Mouse (Mus musculus): ENCODE results near the gene Maco1.
"Not testable (repeated sequence)": the region's sequence is repeated elsewhere in the genome, so short reads cannot be mapped to it uniquely, and the experiment has no call there.

The Maco1 gene

GRCm38 (mm10) chr4:134861884-134862283, 8.7 kb upstream of the Maco1 start:
- no peak for DNase-seq (ENCODE audit: low read depth, low spot score)

GRCm38 (mm10) chr4:134858494-134858893, 5.3 kb upstream of the Maco1 start:
- no peak for DNase-seq (ENCODE audit: low read depth, low spot score)

GRCm38 (mm10) chr4:134856501-134856900, 3.4 kb upstream of the Maco1 start:
- DNase-seq (ENCODE audit: low read depth, low spot score): no peak

DNA sequence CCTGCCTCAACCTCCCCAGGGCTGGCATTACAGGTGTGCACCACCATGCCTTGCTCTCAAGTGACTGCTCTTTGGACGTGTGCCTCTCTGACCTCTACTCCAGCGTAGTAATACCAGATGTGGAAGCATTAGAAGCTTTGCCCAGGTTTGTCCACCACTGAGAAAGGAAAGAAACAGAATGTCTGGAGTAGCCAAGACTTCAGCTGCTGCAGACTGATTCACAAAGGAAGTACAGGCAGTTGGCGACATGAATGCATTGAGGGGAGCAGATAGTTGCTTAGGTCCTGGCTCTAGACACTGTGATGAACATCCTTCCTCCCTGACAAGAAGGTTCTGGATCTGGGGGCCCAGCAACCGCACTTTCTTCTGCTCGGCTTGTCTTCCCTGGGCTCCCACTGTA, 2.9 kb upstream of the Maco1 start:
- DNase-seq (ENCODE audit: low read depth, low spot score): no peak

- no peak for DNase-seq (ENCODE audit: low read depth, low spot score)
Observed at GRCm38 (mm10) chr4:134855371-134855770, 2.2 kb upstream of the Maco1 start.

DNA sequence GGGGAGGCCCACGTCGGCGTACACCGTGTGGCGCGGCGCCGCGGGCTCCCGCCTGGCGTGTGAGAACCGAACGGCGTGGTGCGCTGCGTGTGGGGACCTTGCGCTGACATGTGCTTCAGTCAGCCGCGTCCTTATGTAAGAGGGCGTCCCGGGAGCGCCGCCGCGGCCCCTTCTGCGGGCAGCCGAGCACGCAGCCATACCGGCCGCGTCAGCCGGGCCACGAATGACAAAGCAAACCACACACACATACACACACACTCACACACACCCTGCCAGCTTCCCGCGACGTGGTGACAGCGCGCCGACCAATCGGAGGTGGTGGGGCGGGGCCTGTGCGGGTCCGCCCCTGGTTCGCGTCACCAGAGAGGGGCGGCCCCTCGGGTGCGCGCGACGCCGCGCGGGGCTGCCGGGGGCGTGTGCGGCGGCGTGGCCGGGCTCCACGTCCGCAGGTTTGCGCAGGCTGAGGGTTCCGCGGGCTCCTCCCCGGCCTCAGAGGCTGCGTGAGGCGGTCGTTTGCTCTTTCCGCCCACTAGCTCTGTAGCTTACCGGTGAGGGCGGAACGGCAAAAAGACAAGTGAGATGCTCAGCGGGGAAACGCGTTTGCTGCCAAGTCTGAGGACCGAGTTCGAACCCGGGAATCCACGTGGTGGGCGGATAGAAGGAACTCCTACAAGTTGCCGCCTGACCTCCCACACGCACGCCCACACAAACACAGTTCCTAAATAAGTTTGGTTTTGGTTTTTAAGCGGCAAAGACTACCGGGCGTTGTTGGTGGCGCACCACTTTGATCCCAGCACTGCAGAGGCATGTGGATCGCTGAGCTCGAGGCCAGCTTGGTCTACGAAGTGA, 716 bp upstream of the Maco1 start:
- peak; percentile 91 for DNase-seq (ENCODE audit: low read depth, low spot score)

- peak; percentile 27 for DNase-seq (ENCODE audit: low read depth, low spot score)
Observed at GRCm38 (mm10) chr4:134852438-134853255, 498 bp downstream of the Maco1 start.

DNA sequence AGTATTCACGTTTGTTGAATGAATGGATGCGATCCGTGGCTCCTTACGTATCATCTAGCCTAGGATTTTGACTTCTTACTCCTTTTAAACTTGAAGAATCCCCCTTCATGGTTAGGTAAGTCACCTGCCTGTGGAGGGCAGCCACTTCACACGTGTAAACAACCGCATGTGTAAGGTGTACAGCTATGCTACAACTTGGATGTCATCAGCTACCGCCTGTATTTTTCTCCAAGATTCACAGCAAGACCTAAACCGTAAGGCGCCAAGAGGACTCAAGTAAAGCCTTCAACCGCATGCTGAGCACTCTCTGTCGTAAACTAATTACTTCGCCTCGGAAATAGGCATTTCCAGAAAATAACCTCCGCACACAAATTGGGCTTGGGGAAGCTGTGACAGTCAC, 1.3 kb downstream of the Maco1 start:
- DNase-seq (ENCODE audit: low read depth, low spot score): no peak

DNA sequence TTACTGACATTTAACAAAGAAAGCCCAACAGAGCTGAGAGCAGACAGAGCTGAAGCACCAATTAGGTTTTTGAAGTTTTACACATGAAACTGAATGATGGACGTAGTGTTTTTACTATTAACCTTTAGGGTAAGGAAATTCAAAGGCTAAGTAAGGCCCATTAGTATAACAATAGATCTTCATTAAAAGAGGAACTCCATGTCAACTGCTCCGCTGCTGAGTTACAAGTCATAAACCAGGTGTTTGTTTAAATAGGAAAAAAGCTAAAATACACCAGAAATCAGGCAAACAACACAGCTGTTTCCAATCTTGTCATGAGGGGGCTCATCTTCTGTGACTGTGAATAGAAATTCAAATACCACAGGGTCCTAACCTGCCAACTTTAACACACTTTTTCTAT, 1.9 kb downstream of the Maco1 start:
- no peak for DNase-seq (ENCODE audit: low read depth, low spot score)

DNA sequence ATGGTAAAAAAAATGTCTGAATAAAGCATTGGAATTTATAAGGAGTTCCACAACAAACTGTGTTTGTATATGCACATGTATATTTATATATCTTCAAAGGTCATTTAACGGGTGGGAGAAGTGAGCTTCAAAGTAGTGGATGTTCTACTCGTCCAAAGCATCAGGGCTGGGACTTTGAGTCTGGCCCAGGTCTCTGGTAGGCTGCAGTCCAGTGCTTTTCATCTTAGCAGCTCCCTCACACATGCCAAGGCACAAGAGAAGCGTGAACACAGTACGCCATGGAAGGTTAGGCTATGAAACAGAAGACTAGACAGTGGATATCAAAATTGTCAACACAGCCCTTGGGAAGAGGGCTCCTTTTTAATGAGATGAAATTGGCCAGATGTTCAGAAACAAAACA, 2.6 kb downstream of the Maco1 start:
- DNase-seq (ENCODE audit: low read depth, low spot score): no peak

DNA sequence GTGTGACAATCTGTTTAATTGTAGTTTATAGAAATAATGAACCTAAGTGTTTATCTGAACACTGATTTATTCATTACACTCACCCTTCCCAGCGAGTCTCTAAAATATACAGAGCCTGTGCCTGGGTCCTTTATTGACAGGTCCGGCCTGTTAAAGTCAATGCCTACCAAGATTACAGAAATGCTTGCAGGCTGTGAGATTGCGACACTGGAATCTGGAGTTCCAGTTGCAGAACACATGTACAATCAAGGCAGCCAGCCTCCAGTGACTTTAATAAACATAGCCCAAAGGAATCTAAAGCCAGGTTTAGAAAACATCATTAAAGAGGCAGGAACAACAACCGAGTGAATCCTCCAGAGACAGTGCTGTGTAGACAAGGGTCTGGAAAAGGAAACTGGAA, 5.6 kb downstream of the Maco1 start:
- no peak for DNase-seq (ENCODE audit: low read depth, low spot score)

DNA sequence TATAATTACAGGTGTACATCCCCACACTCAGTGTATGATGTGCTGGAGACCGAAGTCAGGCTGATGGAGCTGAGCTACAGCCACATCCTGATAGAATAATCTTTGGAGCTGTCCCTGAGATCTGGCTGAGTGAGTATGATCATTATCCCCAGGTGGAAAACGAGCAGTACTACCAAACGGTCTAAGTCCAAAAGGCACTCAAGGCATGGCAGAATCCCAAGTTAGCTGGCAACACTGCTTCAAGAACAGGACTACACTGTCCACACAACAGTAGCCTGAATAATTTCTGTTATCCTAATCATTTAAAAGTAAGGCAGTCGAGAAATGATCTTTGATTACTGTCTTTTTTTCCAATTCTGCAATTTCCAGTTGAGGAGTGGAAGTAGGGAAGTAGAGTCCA, 9.6 kb downstream of the Maco1 start:
- DNase-seq (ENCODE audit: low read depth, low spot score): no peak

DNA sequence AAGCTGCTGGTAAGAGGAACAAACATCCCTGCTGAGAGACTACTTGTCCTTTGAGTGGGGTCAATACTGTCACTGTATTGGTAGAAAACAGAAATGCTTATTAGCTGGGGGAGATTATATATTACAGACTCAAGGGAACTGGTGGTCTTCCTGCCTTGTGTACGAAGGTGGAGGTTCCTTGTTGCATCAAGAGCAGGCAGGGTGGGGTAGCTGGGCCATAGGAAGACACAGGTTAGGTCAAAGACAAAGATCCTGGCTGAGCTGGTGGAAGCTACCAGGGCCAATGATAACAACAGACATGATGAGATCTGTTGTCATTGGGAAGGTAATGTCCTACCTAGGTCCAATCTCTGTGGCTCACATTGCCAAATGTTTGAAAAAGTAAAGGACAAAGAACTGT, 12.9 kb downstream of the Maco1 start:
- DNase-seq (ENCODE audit: low read depth, low spot score): no peak

GRCm38 (mm10) chr4:134838706-134839105, 14.4 kb downstream of the Maco1 start:
- DNase-seq (ENCODE audit: low read depth, low spot score): not testable (repeated sequence)

DNA sequence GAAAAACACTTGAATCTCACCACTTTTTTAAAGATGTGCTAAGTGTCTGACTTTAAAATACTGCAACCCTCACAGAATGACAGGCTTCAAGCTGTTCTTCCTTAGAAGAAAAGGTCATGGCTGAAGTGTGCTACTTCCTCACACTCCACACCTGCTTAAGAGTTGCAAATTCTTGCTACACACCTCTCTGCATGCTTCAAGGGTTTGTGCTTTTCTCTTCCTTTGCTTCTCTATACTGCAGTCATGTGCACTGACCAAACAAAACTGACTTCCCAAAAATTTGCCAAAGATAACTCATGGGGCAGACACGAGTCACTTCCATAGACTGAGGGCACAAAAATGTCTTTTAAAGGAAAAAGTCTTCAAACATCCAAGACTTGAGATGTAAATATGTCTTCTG, 14.9 kb downstream of the Maco1 start:
- DNase-seq (ENCODE audit: low read depth, low spot score): no peak

DNA sequence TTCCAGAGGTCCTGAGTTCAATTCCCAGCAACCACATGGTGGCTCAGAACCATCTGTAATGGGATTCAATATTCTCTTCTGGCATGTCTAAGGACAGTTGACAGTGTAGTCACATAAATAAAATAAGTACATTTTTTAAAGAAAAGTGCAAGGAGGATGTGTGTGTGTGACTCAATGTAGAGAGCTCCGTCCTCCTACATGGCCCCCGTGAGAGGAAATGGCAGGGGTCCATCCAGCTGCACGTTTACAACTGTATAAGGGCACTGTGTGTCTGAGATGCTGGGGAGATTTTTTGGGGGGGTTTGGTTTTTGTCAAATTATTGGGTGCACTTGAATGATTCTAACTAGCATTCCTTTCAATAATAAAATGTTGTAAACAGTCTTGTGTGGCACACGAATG, 17.7 kb downstream of the Maco1 start:
- DNase-seq (ENCODE audit: low read depth, low spot score): no peak

GRCm38 (mm10) chr4:134831934-134832333, 21.2 kb downstream of the Maco1 start:
- no peak for DNase-seq (ENCODE audit: low read depth, low spot score)

DNA sequence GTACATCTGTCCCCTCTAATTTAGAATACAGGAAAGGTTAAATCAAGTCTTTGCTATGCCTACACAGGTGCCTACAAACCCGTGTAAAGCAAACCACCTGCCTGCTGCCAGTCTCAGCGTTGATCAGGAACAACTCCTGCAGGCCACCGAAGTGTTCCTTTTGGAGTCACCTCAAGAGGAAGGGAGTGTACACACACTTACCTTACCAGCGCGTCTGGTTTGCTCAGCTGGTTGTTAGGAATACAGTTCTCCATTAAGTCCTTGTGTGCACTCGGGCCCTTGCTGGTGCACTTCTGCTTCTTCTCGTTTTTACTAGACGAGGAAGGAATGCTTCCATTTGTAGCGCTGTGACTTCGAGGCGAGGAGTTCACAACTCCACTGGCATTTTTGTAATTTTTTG, 25.3 kb downstream of the Maco1 start:
- DNase-seq (ENCODE audit: low read depth, low spot score): no peak

GRCm38 (mm10) chr4:134826348-134826747, 26.8 kb downstream of the Maco1 start:
- DNase-seq (ENCODE audit: low read depth, low spot score): no peak

DNA sequence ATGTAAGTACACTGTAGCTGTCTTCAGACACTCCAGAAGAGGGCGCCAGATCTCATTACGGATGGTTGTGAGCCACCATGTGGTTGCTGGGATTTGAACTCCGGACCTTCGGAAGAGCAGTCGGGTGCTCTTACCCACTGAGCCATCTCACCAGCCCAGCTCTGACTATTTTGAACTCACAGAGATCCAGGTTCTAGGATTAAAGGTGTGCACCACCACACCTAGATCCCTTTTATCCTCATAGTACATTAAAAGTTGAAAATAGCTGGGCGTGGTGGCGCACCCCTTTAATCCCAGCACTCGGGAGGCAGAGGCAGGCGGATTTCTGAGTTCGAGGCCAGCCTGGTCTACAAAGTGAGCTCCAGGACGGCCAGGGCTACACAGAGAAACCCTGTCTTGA, 27.3 kb downstream of the Maco1 start:
- not testable (repeated sequence) for DNase-seq (ENCODE audit: low read depth, low spot score)

DNA sequence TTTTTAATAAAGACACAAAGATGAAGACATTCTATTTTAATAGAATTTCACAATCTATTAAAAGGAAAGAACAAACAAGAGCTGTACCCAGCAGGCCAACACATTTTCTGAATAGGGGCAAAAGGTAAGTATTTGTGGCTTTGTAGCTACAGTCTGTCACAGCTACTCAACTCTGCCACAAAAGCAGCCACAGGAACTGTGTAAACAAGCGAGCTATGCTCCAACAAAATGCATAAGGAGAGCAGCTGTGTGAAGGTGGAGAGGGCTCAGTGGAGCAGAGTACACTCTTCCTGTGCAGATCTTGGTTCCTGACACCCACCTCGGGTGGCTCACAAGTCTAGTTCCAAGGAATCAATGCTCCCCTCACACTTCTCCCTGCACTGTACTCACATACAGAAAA, 29.6 kb downstream of the Maco1 start:
- no peak for DNase-seq (ENCODE audit: low read depth, low spot score)

GRCm38 (mm10) chr4:134821061-134821460, 32.1 kb downstream of the Maco1 start:
- no peak for DNase-seq (ENCODE audit: low read depth, low spot score)

GRCm38 (mm10) chr4:134817706-134818105, 35.4 kb downstream of the Maco1 start:
- no peak for DNase-seq (ENCODE audit: low read depth, low spot score)
